Mouse (Mus musculus) olfactory bulb, adult 2 months (tissue): ENCODE results near the gene Hsdl1. TPM values are rescaled to one million over a fixed set of nuclear protein-coding genes. Genes with fewer than 3 reads are reported as not detected.

Experiments used
- H3K27ac ChIP-seq: fragments of 200-500 bp; 2 replicates; pipeline ENCODE4 v1.5.1; 2012; ENCODE audit warnings: low read depth, low read length; ENCODE audit not compliant: insufficient read depth
- H3K4me1 ChIP-seq: fragments of 200-500 bp; 2 replicates; pipeline ENCODE4 v1.6.1; 2012; ENCODE audit warnings: low read length; ENCODE audit not compliant: control insufficient read depth, insufficient read depth
- H3K4me3 ChIP-seq: fragments of 200-500 bp; 2 replicates; pipeline ENCODE4 v1.5.1; 2012; ENCODE audit warnings: mild to moderate bottlenecking, low read depth, low read length, moderate library complexity; ENCODE audit not compliant: insufficient read depth
- CTCF ChIP-seq: fragments of 200-500 bp; IDR thresholded peaks from 2 replicates; pipeline ENCODE4 v1.5.1; 2012; ENCODE audit warnings: low read depth, mild to moderate bottlenecking, low read length, moderate library complexity; ENCODE audit not compliant: insufficient read depth
- POLR2A ChIP-seq: fragments of 200-500 bp; IDR thresholded peaks from 2 replicates; pipeline ENCODE4 v1.6.1; 2012; ENCODE audit warnings: mild to moderate bottlenecking, low read depth, low read length, moderate library complexity; ENCODE audit not compliant: insufficient read depth
- WGBS: fragments of 180-500 bp; shearing (Covaris S2); methylation state at CpG from one replicate; pipeline ENCODE4 v1.1.7; 2018; 5-methylcytosine and 5-hydroxymethylcytosine counted together
- polyA plus RNA-seq: library from polyadenylated mRNA; stranded (reverse); fragments of >200 nt; gene quantifications from 2 replicates; pipeline ENCODE4 v1.2.4, GENCODE M21; 2012; ENCODE audit warnings: low replicate concordance; ENCODE audit not compliant: missing spikeins, insufficient read depth, insufficient read length

Hsdl1 gene
- polyA plus RNA-seq, 1 experiment = not detected

GRCm38 (mm10) chr8:119616811-119617210 lies 41.8 kb upstream of the Hsdl1 start:
- 85% methylated on average over 4 of the region's 4 CpGs for WGBS
- Histone ChIP-seq H3K4me1 (no peaks in the 10 kb centered on the region), H3K4me3 (no peak overlapping the region), H3K27ac (no peak overlapping the region)
- TF ChIP-seq CTCF (no peak), POLR2A (no peak)

DNA sequence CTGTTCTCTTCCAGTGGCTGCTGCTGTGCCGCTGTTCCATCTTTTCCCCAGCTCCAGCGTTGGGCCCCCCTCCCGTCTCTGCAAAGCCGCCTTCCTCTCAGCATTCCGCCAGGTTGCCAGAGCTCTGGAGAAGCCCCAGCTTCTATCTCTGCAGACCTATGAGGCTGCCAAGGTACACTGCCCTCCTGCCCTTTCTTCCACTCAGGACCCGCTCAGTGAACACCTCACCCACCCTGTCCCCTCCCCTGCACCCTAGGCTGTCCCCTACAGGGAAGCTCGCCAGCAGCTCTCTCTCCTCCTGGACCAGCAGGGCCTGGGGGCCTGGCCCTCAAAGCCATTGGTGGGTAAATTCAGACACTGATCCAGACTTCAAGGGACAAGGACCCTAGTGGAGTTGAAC lies 41.4 kb upstream of the Hsdl1 start:
- no peak overlapping the region for H3K27ac ChIP-seq
- TF ChIP-seq POLR2A = no peak
- no peak for TF ChIP-seq CTCF
- H3K4me3 ChIP-seq = no peak overlapping the region
- WGBS = 80% methylated on average over 7 of the region's 7 CpGs
- H3K4me1 ChIP-seq = no peaks in the 10 kb centered on the region

GRCm38 (mm10) chr8:119615096-119615495 lies 40.1 kb upstream of the Hsdl1 start:
- TF ChIP-seq POLR2A (no peak), CTCF (no peak)
- no peak overlapping the region for H3K27ac ChIP-seq
- H3K4me1 ChIP-seq = no peaks in the 10 kb centered on the region
- H3K4me3 ChIP-seq = no peak overlapping the region
- 79% methylated on average over 14 of the region's 14 CpGs for WGBS

GRCm38 (mm10) chr8:119612471-119612870 lies 37.5 kb upstream of the Hsdl1 start, which contains the start of gene Adad2:
TSS of gene Adad2 (plus strand) at chr8:119612747.
- no peaks in the 10 kb centered on the region for H3K4me1 ChIP-seq
- TF ChIP-seq POLR2A = no peak
- no peak for TF ChIP-seq CTCF
- WGBS = 88% methylated on average over 26 of the region's 26 CpGs
- no peak within 1 kb of the TSS for H3K4me3 ChIP-seq
- no peak within 1 kb of the TSS for H3K27ac ChIP-seq

DNA sequence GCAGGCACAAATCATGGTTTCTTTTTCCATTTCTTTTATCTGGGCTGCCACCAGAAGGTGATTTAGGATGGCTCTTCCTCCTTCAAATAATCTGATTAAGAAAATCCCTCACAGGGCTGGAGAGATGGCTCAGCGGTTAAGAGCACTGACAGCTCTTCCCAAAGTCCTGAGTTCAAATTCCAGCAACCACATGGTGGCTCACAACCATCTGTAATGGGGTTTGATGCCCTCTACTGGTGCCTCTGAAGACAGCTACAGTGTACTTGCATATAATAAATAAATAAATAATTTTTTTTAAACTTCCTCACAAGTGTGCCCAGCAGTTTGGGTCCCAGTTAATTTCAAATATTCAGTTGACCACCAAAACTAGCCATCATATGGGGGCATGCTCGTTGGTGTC lies 31.2 kb upstream of the Hsdl1 start:
- Histone ChIP-seq H3K27ac (no peak overlapping the region), H3K4me3 (no peak overlapping the region), H3K4me1 (peaks cover 13% of the 10 kb centered on the region)
- TF ChIP-seq POLR2A (no peak), CTCF (no peak)
- 95% methylated on average over 2 of the region's 2 CpGs for WGBS

DNA sequence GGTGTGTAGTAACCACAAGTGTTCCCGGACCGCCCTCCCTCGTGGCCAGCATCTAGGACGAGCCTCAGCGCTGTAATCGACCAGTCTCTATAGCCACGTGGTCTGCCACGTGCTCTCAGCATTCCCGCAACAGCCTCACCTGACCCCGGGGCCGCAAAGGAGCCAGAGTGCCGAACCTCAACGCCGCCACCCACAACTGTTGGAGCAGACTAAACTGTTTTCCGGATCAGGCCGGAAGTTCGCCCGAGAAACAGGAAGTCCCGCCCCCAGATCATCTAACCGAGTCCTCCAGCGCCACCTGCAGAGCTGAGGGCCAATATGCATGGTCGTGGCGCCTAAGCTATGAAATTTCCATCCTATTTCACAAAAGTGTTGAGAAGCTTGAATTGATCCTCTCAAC lies 30.0 kb upstream of the Hsdl1 start, which contains the start of gene Taf1c:
TSS of gene Taf1c (minus strand) at position 227 of the 400 bp plus-strand sequence.
- TF ChIP-seq POLR2A (peak; percentile 68), CTCF (peak; percentile 41; the same call in 1 of the 2 replicates)
- no peak within 1 kb of the TSS for H3K27ac ChIP-seq

GRCm38 (mm10) chr8:119604398-119604803 lies 29.4 kb upstream of the Hsdl1 start:
- H3K4me3 ChIP-seq = peak overlapping the region; percentile 72
- no peak overlapping the region for H3K27ac ChIP-seq
- WGBS = 36% methylated on average over 12 of the region's 12 CpGs
- H3K4me1 ChIP-seq = peaks cover 13% of the 10 kb centered on the region
- no peak for TF ChIP-seq POLR2A
- TF ChIP-seq CTCF = no peak

More for the DNA sequence above, 30.0 kb upstream of the Hsdl1 start, which contains the start of gene Taf1c:
- Histone ChIP-seq H3K4me3 (peak within 1 kb of the TSS; percentile 72), H3K4me1 (peaks cover 13% of the 10 kb centered on the region)
- WGBS = under 1% methylated on average over 23 of the region's 23 CpGs

GRCm38 (mm10) chr8:119603771-119604170 lies 28.8 kb upstream of the Hsdl1 start:
- 91% methylated on average over 4 of the region's 4 CpGs for WGBS
- Histone ChIP-seq H3K27ac (no peak overlapping the region), H3K4me1 (peaks cover 13% of the 10 kb centered on the region), H3K4me3 (peak overlapping the region; percentile 72; the same call in 1 of the 2 replicates)
- TF ChIP-seq CTCF = no peak
- no peak for TF ChIP-seq POLR2A

- no peaks in the 10 kb centered on the region for H3K4me1 ChIP-seq
- no peak overlapping the region for H3K4me3 ChIP-seq
- 86% methylated on average over 7 of the region's 7 CpGs for WGBS
- H3K27ac ChIP-seq = no peak overlapping the region
- TF ChIP-seq POLR2A = no peak
- TF ChIP-seq CTCF = no peak
These were observed 16.5 kb upstream of the Hsdl1 start for GRCm38 (mm10) chr8:119591456-119591855.
